Mouse (Mus musculus): ENCODE data around the gene Cc2d1b. TPM values are rescaled to one million over a fixed set of nuclear protein-coding genes. Genes with fewer than 3 reads are reported as not detected.

Cc2d1b gene
- total RNA-seq (2022): 10 to 100 TPM; 17.2 to 21.1 (median 19.7) TPM

DNA sequence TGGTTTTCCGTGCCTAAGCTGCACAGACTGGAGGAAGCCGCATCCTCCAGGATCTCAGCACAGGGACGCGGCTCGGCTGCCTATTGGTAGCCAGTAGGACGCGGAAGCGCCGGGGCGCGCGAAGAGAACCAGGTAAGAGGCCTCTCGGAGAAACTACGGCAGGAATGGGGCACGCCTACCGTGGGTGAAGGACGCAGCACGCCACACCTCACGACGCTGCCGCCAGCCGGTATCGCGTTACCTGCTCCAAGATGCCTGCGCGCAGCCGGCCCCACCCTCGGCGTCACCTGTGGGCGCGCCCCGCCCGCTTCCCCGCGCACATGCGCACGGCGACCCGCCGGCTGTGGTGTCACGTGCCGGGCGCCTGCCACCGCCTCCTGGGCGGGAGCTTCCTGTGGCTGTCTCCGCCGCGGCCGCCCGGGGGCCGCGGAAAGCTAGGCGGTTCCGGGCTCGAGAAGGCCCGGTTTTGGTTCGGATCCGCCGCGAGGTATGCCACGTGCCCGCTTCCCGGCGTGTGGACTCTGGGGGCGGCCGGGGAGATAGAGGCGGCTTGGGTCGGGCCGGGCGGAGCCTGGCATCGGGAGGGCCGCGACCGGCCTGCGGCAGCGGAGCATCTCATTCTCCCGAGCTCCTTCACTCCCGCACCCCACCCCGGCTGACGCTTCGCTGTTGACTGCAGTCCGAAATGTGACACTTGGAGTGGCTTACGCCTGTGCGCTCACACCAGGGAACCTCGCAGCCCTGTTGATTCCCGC, at the start of gene Cc2d1b:
Gene Cc2d1b (plus strand): TSS at position 354 of the 755 bp plus-strand sequence.
- DNase-seq (ENCODE audit: low spot score in 2 of 2): peak; percentile 80 to 88

DNA sequence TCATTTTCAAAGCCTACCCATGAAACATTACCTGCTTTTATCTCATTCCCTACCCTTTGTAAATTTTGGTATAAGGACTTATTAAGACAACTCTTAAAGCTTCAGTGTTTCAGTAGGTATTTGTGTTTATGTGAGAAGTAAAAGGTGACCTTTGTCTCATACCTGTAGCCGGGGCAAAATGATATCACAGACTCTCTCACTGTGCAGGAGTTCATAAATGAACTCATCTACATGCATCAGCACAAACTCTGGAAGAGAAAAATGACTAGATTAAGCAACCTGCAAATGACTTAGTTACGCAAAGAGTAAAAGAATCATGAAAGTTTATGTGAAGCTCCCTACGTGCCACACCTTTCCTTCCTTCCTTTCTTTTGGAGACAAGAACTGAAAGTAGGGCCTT, 47.1 kb upstream of the Cc2d1b start:
- no peak for DNase-seq (ENCODE audit: low spot score in 2 of 2)

DNA sequence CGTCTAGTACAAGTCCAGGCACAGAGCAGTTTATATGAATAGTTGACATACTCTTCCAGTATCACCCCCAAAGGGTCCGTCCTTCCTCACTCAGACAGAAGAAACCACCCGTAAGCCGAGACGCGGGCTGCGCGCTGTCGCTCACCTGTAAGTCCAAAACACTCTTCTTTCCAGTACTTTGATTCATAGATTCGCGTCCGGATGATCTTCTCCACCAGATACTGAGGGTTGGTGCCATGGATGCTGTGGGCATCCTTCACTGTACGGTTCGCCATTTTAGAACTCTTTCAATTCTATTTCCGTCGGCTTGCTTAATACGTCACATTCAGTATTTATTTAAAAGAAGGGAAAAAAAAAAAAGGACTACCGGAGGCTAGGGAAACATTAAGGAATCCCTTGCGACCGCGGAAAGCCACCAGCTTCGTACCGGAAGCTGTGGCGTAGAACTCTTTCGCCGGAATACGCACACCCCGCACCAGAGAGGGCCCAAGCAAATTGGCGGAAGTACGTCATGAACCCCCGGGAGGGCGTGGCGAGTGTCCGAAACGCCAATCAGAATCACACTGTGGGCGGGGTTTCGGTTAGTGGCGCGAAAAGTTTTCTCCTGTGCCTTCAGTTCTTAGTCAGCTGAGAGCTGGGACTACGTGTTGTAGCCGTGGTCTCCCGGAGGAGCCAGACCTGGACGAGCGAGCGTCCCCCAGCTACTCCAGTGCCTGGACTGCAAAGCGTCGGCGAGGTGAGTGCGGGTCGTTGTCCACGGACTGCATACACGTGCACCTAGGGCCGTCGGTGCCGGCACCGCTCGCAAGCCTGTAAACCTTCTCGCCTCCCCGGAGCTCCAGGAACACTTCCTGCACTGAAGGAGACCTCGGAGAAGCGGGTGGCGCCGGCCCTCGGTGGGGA, 40.6 kb upstream of the Cc2d1b start, which contains the start of the genes Prpf38a and Orc1:
Gene Prpf38a (minus strand): TSS at position 497 of the 903 bp plus-strand sequence.
Gene Orc1 (plus strand): TSS at position 584 of the 903 bp plus-strand sequence.
- DNase-seq (ENCODE audit: low spot score in 2 of 2): peak; percentile 91 to 93

DNA sequence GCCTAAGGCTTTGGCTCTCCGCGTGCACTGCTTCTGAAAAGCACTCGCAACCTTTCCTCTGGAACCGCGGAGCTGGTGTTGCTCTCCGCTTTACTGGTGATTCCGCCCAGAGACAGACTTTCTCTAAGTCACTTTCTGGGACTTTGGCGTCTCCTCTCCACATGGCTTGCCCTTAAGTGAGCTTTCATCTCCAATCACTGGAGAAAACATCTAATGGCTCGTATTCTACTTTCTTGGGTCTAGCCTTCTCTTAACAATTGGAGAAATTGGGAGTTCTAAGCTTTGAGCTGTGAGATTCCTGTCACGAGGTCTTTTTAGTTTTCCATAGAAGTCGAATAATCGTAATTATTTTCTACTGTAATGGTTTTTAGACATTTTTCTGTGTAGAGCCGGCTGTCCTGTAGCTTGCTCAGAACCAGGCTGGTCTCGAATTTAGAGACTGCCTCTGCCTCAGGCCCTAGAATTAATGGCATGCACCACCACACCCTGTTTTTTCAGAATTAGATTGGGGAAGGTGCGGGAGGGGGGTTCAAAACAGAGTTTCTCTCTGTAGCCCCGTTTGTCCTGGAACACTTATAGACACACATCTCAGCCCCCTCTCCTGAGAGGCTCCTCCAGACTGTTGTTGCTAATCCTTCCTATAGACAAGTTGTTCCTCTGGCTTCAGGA, 39.9 kb upstream of the Cc2d1b start:
- DNase-seq (ENCODE audit: low spot score in 2 of 2): no peak

DNA sequence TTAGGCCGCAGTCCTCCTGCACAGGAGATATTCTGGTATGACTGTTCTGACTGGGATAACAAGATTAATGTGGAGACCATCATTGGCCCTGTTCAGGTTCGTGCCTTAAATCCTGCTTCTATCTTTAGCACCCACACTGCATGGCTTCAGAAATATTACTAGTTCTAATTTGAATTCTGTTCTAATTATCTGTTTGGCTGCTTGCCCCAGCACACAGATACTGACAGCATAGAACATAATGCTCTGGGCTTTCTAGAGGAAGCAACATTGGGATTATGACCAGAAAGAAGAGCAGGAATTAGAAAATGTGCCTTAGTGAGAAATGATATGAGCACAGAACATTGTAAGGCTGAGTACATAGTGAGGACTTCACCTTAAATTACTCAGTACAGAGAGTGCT, 26.4 kb upstream of the Cc2d1b start:
- no peak for DNase-seq (ENCODE audit: low spot score in 2 of 2)

DNA sequence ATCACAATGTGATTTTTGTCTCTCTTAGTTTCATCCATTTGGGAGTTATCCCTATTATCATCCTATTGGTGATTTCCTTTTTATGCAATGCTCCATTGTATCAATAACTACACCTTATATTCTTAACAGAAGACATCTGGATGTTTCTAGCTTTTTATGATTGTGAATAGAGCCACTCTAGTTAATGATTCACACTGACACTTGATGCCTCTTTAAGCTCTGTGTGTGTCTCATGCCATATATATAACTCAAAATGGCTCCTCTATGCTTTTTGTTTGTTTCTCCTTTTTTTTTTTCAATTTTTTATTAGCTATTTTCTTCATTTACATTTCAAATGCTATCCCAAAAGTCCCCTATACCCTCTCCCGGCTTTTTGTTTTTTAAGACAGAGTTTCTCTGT, 24.0 kb upstream of the Cc2d1b start:
- no peak for DNase-seq (ENCODE audit: low spot score in 2 of 2)

DNA sequence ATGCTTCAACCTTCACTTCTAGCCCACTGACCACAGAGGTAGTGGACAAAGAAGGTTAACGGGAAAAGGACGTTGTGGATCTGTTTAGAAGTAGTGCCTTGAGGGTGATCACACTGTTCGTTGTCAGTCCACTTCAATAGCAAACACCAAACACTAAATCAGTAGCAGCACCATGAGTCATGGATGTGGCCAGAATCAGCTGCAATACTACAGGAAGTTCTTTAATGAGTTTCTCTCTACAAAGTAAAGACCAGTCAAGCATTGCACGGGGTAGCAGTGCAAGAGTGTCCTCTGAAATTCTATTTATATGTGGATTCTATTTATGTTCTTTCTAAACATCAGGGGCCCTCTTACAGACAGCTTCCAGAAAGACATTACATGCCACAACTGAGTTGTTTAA, 21.4 kb upstream of the Cc2d1b start:
- no peak for DNase-seq (ENCODE audit: low spot score in 2 of 2)

DNA sequence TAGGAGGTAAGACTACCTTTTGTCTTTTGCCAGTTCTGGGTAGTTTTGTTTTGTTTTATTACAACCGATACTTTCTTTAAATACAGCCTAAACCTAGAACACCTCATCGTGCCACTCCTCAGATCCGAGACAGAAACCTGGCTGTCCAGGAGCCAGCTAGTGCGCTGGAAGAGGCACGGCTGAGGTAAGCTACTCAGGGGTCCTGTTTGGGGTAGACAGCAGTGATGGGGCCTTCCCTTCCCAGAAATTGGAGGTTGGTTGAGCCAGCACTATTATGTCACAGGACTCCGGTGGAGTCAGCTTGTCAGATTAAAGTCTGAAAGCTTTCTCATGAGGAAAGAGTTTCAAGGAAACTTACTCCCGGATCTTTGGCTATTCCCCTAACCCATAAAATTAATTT, 17.9 kb upstream of the Cc2d1b start:
- DNase-seq (ENCODE audit: low spot score in 2 of 2): no peak

DNA sequence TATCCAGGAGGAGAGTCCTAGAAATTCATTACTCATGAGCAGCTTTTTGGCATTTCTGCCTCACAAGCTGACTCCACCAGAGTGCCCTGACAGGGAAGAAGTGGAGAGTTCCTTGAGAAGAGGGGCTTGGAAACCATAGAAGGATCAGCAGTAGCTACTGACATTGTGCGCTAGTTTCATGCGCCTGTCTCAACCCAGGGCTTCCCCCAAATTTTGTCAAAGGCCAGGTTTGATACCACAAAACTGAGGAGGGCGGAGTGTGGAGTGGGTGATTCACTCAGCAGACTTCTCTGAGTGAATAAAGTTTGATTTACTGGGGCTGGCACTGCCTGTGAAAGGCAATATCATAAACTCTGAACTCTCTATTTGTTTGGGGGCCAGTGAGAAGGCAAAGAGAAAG, 11.1 kb upstream of the Cc2d1b start:
- DNase-seq (ENCODE audit: low spot score in 2 of 2): no peak

DNA sequence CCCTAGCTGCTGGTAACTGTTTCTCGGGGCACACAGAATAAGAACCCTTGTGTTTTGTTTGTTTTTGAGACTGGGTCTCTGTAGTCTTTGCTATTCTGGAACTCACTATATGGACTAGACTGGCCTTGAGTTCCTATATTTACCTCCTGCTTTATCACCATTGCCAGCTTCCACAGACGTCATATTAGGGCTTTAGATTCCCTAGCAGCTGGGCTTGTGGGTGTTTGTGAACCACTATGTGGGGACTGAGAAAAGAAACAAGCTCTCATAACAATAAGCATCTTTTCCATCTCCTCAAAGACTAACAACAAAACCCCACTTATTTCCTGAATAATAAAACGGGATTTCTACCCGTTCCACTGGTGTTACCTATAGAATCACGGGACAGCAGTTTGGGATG, 8.8 kb upstream of the Cc2d1b start:
- DNase-seq (ENCODE audit: low spot score in 2 of 2): no peak

DNA sequence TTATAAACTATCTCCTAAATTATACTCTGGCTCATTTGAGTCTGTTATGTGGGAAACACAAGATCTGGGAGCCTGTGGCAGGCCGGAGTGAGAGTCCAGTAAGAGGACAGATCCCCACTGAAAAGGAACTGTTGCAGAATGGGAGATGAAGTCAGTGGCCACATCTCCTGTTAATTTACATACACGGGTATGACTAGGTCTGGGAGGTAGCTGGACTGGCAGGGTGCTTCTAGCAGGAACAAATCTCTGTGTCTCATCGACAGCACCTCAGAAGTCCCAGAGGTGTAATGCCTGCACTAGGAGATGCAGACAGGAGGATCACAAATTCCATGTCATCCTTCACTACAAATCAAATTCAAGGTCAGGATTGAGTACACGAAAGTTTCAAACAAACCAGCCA, 1.2 kb upstream of the Cc2d1b start:
- no peak for DNase-seq (ENCODE audit: low spot score in 2 of 2)

DNA sequence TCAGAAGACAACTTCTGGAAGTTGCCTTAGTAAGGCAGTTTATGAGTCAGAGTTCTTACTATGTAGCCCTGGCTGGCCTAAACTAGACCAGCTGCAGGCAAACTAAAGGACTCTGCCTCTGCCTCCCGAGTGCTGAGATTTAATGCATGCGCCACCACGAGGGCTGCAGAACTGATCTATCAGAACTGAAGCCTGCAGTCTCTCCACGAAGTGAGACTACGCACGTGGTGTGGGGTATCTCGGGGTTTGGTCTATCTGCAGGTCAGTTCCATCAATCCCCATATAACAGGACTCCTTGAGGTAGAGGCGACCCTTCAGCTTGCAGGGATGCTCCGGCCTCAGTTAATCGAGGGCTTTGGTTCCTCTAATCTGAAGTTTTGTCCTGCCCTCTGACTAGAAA, 575 bp upstream of the Cc2d1b start:
- DNase-seq (ENCODE audit: low spot score in 2 of 2): no peak

DNA sequence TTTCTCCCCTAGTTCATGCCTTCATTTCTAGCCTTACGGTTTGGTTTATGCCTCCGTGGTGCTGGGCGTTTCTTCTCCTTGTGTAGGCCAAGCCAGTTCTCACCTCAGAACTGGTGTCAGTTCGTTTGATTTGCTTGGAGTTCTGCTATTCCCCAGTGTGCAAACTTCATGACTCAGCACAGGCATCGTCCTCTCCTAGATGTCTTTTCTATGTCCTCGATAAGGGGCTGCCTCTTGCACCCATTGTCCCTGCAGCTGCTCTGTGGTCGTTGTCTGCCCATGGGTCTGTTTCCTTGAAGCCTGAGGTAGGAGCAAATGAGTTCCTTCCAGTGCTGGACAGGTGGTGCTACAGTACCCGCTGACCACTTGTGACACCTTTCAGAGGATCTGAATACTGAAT, 796 bp downstream of the Cc2d1b start:
- DNase-seq (ENCODE audit: low spot score in 2 of 2): no peak

DNA sequence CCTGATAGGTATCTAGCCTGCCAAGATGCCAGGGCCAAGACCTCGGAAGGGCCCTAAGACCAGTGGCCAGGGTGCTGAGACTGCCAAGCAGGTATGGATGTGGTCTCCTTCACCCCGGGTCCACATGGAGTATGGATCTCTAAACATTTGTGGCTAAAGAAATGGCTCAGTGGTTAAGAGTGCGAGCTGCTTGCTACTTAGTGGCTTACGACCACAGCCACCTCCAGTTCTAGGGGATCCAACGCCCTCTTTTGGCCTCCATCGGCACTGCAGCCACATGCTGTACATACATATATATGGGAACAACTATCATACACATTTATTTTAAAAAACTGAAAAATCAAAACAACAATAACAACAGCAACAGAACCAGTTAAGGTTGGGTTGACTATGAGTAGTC, 1.8 kb downstream of the Cc2d1b start:
- DNase-seq (ENCODE audit: low spot score in 2 of 2): no peak

DNA sequence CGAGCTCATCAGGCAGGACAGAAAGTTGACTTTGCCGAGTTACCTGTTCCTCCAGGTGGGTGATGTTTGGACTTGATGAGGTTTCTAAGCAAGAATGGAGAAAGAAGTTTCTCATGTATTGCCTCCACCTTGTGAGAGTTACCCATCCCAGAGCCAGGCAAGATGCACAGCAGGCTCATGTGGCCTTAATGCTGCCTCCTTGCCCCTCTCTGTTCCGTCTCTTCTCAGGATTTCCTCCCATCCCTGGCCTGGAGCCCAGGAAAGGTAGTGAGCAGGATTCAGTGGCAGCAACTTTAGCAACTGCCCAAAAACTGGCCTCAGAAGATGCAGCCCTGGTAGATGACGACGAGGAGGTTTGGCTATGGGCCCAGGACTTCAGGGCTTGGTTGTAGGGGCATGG, 7.3 kb downstream of the Cc2d1b start:
- no peak for DNase-seq (ENCODE audit: low spot score in 2 of 2)

DNA sequence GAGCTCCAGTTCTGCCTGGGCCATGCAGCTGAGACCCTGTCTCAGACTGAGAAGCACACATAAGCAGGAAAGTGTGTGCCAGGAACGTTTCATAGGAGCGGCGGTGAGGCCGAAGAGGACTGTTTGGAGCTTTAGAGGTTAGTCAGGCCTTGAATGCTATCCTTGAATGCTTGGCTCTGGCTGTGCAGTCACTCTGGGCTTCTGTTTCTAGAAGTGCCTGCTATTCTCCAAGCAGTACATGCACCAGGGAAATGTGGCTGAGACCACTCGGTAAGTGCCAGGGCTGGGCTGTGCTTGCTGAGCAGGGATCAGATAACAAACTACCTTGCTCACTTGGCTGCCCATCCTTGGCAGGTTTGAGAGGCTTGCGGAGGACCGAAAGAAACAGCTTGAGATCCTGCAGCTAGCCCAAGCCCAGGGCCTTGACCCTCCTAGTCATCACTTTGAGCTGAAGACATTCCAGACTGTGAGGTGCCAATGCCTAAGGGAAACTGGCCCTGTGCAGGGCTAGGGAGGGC, 9.7 kb downstream of the Cc2d1b start:
- DNase-seq (ENCODE audit: low spot score in 2 of 2): peak in 1 of 2 experiments; percentile 38

DNA sequence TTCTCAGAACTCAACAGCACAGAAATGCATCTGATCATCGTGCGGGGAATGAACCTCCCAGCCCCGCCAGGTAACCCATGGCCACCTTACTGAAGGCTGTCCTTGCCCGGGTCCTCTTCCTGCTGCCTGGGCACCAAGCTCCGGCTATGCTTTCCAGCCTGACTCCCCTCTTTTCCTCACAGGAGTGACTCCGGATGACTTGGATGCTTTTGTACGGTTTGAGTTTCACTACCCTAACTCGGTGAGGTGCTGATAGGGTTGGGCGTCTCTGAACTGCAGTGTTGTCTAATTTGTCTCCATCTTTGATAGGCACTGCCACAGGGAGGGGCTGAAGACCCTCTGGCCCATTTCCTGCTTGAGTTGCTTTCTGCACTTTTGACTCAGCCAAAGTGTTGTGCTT, 10.4 kb downstream of the Cc2d1b start:
- DNase-seq (ENCODE audit: low spot score in 2 of 2): no peak

DNA sequence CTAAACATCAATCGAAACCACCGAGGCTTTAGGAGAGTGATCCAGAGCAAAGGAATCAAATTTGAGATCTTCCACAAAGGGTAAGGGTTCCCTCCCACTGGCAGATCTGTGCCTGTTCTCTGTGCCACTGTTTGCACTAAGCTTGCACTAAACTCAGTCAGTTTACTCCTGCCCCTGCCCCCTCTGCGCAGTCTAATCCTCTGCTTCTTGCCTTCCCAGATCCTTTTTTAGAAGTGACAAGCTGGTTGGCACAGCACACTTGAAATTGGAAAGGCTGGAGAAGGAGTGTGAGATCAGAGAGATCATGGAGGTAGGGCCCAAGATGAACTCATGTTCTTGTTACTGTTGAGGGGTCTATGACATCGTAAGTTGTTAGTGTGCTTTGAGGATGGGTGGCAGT, 11.9 kb downstream of the Cc2d1b start:
- no peak for DNase-seq (ENCODE audit: low spot score in 2 of 2)

DNA sequence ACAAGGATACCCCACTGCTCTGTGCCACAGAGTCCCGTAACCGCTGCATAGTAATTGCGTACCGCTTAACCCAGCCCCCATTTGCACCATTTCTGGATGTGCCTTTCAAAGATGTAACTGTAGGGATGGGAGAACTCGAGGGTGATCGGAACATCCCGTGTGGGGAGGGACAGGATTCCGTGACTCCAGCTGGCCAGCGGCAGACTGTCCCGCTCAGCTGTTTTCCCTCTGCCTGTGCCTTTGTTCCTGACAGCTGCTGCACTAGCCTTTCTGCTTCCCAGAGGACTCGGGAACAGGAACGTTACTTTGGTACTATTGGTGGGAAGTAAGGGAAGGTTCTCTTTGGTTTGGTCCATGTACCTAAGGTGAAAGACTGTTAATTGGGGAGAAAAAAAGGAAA, 14.0 kb downstream of the Cc2d1b start:
- DNase-seq (ENCODE audit: low spot score in 2 of 2): no peak

DNA sequence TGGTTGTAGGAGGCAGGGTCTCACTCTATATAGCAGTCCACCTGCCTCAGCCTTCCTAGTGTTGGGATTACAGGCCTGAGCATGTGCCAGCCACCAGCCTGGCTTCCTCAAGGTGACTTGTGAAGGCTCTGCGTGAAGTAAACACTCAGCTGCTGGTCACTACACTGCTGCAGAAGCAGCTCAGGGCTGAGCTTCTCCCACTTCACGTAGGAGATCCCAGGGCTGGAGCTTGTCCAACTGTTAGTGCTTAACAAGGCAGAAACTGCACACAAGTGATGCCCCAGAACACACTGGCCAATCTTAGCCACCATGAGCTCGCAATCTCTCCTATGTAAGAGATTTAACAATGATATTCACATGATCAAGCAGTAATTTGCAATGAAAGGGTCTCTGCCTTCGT, 15.0 kb downstream of the Cc2d1b start:
- DNase-seq (ENCODE audit: low spot score in 2 of 2): no peak

DNA sequence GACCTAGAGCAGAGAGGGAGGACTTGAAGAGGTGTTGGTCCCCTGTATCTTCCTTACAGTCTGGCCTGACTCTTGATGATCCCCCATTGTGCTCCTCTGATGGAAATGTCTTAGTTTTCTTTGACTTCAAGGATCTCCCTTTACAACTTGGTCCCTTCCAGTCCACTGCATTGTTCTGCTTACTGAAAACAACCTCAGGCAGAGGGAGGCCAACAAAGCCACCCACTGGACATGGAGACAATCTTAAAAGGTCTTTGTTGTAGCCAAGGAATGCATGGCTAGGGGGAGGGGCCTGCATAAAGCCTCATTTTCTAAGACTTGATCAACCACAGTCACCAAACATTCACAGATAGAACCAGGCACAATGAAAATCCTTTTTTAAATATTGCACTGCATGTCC, 15.4 kb downstream of the Cc2d1b start:
- no peak for DNase-seq (ENCODE audit: low spot score in 2 of 2)

DNA sequence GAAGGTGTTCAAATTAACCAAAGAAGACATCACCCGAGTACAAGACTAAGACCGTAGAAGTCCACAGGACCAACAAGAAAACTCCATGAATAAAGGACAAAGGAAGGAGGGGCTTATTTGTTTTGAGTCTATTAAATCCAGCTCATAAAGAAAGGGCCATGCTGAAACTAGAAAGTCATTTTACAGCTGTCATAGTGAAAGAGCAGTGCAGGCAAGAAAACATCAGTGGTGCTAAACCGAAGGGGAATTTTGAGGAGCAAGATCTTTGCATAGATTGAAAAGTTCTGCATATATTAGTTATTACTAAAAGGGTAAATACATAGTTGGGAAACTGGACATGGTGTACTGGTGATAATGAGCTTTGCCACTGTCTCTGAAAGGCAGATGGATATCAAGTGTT, 18.0 kb downstream of the Cc2d1b start:
- DNase-seq (ENCODE audit: low spot score in 2 of 2): no peak
